Mouse (Mus musculus): ENCODE data around the gene G530012D18Rik.
"Not testable (repeated sequence)": the region's sequence is repeated elsewhere in the genome, so short reads cannot be mapped to it uniquely, and the experiment has no call there.

Gene G530012D18Rik

DNA sequence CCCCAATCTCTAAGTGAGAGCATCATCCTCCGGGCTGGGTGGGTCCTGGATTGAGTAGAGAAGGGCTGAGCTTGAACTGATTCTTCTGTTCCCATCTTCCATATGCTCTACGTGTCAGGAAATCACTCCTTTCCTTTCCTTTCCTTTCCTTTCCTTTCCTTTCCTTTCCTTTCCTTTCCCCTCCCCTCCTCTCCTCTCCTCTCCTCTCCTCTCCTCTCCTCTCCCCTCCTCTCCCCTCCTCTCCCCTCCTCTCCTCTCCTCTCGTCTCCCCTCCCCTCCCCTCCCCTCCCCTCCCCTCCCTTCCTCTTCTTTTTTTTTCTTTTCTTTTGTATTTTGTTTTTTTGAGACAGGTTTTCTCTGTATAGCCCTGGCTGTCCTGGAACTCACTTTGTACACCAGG is at the start of gene G530012D18Rik:
Gene G530012D18Rik, plus strand, starts transcription at position 301 of the 400 bp plus-strand sequence.
- not testable (repeated sequence) for DNase-seq

DNA sequence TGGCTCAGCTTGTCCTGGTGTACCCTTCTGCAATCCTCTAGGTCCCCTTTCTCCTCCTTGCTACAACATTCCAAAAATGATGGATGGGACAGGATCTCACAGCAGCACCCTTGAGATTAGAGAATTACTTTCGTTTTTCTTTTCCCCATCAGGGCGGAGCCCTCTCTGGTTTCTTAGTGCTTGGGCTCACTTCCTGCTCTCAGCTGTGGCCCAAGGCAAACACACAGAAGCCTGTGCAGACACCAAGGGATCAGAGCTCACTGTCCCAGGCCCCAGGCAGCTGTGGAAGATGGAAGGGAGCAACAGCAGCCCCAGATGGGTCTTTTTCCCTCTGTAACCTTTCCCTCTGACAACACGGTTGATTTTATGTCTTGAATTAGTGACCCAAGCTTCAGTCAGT is 49.1 kb upstream of the G530012D18Rik start:
- not testable (repeated sequence) for DNase-seq

DNA sequence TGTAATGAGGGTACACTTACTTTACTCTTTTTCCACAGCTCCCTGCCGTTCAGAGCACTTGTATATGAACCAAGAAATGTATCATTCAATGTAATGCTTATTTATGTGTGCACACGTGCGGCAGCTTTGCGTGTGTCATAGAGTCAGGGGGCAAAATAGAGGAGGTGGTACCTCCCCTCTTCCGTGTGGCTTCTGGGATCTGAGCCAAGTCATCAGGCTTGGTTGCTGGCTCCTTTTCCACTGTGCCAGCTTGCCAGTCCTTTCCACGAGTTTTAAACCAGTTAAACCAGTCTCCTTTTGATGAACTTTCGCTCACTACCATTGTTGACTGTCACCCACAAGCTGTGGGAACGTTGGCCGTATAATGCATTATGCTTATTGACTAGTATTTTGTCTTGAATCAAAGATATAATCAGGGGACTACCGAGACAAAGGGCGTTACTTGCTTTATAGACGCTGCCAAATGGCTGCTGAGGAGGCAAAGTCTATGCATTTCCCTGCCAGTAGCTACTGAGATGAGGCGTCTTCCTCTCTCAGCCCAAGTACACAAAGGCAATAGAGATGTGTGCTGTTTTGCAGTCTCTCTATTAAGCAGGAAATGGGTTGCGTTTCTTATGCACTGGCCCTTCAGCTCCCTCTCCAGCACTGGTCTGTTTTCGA is 46.9 kb upstream of the G530012D18Rik start:
- DNase-seq: not testable (repeated sequence)

DNA sequence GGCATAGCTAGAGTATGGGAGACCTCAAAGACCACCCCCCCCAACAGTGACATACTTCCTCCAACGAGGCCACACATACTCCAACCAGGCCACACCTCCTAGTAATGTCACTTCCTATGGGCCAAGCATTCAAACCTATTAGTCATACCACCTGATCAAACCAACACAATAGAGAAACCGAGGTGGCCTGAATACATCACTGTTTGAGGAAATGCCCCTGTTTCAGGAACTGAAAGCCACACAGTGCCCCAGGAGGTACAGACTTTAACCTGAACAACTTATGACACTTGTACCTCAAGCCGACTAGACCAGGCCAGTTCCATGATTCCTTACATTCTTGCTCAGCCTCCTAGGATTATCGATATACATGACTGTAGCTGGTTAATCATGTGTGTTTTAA is 31.7 kb upstream of the G530012D18Rik start:
- not testable (repeated sequence) for DNase-seq

DNA sequence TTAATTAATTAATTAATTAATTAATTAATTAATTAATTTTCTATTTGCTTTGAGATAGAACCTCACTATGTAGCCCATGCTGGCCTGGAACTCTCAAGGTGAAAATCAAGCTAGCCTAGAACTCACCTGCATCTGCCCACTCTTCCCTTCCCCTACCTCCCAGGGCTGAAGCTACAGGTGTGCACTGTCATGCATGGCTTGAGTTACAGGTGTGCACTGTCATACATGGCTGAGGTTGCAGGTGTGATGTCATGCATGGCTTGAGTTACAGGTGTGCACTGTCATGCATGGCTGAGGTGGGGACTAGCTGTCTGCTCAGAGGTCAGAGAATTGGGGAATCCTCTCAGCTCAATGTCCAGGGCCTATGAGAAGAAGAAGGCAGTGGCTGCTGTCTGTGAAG is 29.0 kb upstream of the G530012D18Rik start:
- not testable (repeated sequence) for DNase-seq

DNA sequence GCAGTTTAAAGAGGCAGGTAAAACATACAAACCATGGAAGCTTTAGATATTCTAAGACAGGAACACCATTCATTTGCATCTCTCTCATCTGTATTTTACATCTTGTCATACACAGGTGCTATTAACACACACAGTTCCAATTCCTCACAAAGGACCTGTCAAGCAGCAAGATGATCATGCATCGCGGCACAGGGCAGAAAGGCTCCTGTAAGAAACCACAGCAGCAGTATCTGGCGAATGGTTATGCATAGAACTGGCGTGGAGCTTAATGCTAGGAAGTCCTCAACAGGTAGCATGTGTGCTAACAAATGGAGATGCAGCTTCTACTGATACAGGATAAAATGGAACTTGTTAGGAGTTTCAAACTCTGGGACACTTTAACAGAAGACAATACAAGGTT is 20.2 kb upstream of the G530012D18Rik start:
- DNase-seq: peak; percentile 11

DNA sequence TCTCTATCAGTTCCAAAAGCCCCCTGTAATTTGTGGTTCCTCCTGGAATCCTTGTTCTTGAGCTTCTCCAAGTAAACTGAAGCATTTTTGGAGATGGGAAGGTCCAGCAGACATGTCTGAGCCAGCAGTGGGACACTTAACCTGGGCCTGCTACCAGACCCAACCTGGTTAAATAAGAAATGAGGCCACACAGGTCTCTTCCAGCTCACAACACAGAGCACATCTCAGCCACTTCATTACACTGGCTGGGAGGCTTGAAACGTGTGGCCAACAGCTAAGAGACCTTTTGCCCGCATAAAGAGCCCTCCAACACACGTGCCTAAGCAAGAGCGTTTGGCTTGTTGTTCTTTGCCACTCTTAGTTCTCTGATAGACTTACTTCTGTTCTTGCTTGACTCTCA is 1.9 kb upstream of the G530012D18Rik start:
- not testable (repeated sequence) for DNase-seq

DNA sequence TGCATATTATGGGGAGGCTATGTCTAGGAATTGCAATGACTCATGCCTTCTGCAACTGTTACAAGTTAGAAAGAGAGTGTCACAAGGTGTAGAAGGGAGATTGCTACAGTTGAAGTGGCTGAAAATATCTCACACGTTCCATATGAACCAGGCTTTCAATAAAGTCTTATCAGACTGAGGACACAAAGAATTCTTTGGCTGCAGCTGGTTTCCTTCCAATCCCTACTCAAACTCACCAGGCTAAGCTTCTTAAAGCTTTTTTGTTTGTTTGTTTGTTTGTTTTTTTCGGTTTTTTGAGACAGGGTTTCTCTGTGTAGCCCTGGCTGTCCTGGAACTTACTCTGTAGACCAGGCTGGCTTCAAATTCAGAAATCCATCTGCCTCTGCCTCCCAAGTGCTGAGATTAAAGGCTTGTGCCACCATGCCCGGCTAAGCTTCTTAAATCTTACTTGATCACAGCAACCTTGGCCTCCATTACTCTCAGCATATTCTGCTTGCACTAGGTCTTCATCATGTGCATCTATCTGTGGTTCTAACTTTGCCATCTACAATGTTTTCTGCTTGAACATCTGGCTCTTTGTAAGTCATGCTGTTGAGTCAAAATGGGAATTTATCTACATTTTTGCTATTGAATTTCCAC is 3.0 kb downstream of the G530012D18Rik start:
- DNase-seq: not testable (repeated sequence)

DNA sequence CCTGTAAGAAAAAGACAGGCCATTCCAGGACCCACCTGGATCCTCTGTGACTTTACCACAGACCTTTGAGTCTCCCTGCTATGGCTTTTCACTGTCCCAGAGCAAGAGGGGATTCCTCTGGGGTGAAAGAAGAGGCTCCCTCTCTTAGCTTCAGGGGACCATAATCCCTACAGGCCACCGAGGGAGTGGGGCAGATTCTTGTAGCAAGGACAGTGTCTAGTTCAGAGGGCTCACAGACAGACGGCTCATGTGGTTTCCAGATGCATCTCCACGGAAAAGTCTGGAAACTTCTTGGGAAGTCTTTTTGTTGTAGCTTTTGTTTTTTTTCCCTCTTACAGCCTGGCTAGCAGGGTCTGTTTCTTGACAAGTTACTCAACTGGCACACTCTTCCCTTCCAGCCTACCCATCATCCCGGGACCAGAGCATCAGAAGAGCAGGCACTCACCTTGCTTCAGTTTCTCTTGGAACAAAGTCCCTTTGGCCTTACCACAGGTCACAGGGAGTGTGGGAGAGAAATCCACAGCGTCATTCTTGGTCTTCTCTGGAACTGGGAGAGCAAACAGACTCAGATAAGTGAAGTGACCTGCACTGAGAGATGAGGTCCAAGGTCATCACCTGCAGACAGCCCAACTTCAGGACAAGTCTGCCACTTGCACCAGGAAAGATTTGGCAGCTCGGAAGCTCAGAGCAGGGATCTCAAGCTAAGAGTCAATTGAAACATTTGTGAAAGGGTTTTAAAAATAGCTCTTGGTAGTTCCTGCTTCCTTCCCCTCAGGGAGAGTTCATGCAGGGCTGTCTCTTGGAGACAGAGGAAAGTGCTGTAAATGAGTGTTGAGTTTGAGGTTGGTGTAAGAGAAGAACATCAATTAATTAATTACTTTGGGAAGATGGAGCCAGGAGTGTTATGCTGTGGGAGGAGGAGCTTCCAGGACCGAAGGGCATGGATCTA is 4.0 kb downstream of the G530012D18Rik start:
- not testable (repeated sequence) for DNase-seq

DNA sequence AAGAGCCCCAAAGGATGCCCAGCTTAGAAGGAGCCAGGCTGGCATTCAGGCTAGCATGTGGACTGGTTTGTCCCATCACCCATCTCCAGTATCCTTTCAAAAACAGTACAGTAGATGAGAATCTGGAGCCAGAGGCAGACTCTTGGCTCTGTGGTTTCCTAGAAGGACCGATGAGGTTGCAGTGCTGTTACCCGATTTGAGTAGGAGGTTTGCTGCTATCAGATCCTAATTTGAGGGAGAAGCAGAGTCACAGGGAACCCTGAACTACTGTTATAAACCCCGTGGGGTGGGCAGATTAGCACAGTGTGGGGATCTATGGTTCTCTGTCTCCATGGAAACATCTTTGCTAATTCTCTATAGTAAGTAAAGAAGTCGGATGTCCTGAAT is 4.7 kb downstream of the G530012D18Rik start:
- DNase-seq: not testable (repeated sequence)

DNA sequence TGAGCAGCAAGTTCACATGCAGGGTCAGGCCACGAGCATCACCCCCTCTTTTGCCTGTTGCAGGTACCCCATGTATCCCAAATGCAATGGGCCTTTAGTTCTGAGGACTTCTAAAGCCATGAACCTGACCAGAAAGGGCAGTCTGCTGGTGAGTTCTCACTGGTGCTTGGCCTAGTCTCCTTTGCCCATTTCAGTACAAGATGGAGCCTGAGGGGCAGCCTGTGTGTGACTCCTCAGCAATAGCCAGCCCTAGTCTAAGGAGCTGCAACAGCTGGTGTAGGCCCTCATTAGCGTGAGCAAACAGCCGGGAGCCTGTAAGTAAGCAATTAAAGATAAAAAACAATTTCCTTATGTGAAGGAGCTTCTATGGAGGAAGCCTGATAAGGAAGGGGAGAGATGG is 5.1 kb downstream of the G530012D18Rik start:
- not testable (repeated sequence) for DNase-seq

DNA sequence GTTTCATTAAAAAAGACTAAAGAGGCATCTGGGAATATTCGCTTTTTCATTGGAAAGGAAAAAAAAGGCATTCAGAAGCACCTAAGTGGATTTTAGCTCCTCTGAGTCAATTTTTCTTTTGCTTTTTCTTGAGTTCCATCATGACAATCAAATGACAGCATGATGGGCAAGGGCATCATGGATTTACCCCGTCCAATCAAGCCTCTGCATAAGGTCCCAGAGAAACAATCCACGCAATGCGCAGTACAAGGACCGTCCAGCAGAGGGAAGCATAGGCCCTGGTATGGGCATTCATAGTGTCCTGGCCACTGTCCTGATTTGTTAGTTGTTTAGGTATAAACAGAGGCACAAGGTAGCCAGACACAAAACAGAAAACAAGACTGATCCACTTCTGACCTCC is 6.0 kb downstream of the G530012D18Rik start:
- DNase-seq: not testable (repeated sequence)

DNA sequence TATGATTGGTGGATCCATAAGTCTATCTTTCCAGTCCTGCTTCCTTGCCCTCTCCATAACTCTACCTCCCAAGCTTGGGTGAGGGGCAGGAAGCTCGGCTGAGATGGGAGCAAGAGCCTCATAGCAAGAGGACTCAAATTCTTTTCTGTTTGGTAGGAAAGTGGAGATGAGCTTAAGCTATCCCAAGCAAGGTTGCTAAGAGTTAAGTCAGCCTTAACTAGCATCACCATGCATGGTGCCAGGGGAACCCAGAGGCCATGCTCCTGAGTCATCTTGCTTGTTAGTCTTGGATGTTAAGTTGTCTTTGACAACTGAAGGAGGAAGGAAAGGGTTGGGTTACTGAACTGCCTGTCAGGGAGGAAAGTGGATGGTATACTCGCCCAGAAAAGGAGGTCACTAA is 13.2 kb downstream of the G530012D18Rik start:
- not testable (repeated sequence) for DNase-seq

DNA sequence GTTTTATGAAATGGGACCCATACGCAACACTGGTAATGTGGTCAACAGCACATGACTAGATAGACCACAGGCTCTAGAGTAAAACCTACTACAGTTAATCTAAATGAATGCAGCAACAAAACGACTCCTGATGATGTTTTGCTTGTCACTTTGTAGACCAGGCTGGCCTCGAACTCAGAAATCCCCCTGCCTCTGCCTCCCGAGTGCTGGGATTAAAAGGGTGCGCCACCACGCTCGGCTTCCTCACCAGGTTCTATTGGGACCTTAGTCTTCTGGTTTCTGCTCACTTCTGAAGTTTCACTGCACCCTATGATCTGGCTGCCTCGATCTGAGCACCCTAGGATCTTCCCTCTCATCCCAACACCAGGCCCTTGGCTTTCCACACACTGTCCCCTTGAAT is 17.1 kb downstream of the G530012D18Rik start:
- not testable (repeated sequence) for DNase-seq

DNA sequence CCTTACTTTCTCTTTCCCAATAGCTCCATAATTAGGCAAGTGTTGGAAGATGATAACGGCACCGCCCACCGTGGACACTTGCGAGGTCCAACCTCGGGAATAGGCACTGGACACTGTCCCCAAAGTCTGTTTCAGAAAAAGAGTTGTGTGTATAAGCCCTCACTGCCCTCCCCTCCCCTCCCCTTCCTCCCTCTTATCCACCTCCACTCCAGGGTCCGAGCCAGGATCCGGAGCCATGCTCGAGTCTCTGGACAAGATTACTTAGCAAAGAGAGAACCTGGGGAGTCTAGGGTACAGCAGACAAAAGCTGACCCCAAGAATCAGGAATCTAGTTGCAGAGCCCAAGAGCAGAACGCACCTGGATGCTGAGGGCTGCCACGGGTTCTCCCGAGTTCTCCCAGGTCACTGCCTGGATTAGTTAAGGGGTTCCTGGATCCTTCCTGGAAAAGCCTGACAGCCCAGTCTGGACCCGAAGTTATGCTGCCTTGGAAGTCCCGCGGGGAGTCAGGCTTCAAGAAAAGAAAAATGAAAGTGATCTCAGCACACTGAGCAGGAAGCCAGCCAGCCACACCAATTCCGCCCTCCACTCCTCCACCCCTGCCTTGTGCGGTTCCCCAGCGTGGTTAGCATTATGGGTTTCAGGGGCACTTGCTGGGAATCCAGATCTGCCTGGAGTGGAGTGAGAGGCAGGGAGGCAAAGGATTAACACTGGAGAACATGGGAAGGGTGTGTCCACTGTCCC is 23.0 kb downstream of the G530012D18Rik start, which contains the start of gene Sp110:
Gene Sp110, minus strand, starts transcription at position 547 of the 742 bp plus-strand sequence.
- peak; percentile 49 for DNase-seq

DNA sequence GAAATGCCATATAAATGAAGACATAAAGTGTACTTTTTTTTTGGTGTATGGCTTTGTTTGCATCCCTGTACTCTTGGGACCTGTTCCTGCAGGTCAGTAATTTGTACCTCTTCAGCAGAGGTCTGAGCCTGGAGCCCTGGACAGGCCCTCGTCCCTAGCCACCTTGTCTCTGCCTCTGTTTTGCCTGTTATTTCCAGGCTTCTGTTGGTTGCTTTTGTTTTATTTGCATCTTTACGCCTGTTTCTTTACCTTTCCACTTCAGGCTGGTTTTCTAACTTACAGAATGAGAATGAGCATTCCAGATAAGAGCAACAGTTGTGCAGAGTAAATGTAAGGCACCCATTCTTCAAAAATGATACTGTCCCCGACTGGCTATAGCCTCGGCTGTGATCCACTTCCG is 24.6 kb downstream of the G530012D18Rik start, which contains the start of gene Sp140:
Gene Sp140, plus strand, starts transcription at position 301 of the 400 bp plus-strand sequence.
- DNase-seq: not testable (repeated sequence)

DNA sequence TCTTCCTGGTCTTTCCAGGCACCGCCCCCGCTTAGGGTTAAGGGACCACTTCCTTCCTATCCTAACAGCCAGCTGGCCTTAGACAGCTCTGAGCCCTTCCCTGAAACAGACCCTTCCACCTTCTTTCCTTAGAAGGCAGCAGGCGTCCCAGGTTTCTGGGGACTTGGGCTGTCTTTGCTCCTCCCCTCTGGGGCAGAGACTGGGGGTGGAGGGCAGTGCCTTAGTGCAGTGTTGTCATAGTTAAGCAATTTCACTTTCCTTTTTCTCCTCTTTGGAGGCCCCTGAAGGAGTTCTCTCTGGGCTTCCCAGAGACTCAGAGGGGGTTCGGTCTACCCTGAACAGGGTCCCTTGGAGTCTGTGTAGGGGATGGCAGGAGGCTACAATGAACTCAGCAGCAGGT is 25.3 kb downstream of the G530012D18Rik start:
- peak; percentile 65 for DNase-seq

DNA sequence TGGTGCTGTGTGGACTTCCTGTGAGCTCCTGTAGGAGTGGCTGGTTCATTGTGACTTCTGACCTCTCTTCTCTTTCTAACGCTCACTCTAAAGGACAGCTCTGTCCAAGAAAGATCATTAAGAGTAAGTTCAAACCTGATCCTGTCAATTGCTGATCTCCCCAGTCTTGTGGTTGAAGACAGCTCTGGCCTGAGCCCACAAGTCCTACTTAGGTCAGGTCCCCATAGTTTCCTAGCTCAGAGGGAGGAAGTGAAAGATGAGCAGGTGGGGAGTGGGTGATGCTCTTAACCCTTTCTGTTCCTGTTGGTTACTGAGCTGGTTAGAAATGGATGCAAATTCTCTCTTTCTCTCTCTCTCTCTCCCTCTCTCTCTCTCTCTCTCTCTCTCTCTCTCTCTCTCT is 28.9 kb downstream of the G530012D18Rik start:
- not testable (repeated sequence) for DNase-seq

DNA sequence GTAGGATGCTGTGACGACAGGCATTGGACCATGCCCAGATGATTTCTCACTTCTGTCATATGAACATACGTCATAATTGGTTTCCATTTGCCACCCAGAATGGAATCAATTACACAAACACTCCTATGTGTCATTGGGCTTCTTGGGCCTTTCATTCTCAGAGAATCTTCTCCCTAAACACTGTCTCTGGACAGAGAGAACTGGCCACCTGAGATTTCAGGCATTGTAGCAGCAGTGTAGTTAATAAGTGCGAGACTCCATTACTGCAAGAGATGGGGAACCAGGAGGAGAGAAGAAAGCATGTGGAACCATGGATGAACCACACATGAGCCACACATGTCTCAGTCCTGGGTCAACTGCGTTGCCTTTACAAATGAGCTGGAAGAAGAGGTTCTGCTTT is 32.9 kb downstream of the G530012D18Rik start:
- DNase-seq: not testable (repeated sequence)

DNA sequence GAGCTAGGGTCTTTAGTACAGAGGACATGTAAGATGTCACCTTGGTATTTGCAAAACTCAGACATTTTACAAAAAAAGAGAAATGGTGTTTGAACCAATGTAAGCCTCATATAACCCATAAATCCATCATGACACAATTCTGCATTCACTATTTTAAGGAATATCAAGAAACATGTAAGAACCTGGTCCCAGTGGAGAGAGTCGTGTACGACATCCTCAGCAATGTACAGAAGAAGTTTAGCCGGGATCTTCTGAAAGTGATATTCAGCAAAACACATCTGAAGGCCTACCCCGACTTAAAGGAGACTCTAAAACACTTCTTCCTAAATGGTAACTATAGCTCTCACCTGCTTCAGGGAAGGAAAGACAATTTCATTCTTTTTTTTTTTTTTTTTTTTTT is 35.1 kb downstream of the G530012D18Rik start:
- DNase-seq: not testable (repeated sequence)

DNA sequence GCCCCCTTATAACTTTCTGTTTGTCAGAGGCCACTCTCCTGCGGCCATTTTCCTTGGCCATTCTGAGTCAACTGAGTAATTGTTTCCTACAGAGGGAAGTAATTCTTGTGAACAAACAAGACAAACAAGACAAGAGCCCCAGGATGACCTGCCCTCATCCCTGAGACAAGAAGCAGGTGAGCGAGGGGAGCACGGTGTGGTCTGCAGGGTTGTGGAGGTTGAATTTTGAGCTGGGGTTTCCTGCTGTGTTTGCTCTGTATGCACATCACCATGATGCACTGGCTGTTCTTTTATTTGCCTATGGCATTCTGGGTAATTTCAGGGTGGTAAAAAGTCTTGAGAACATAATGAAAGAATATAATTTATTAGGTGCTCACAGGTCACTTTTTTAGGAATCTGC is 39.6 kb downstream of the G530012D18Rik start:
- not testable (repeated sequence) for DNase-seq

DNA sequence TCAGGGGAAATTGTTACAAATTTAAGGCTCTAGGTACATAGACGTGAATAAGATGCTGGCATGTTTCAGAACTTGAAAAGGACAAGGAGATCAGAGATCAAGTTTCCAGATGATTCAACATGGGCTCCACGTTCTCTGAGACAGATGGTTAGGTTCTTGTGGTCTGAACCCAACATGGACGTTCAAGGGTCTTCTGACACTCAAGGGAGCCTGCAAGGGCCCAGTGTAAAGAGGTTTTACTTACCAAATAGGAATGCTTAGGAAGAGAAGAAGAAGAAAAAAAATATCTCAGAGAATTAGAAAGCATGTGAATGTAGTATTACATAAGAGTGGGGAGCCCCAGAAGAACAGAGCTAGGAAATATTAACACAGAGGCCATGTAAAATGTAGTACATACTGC is 40.3 kb downstream of the G530012D18Rik start:
- DNase-seq: not testable (repeated sequence)
